Mouse (Mus musculus) hindbrain, embryonic 10.5 days (tissue): ENCODE measurements around the gene Gm2000. TPM values are rescaled to one million over a fixed set of nuclear protein-coding genes. Genes with fewer than 3 reads are reported as not detected.

ENCODE experiments used
- DNase-seq: peaks from one replicate; pipeline ENCODE4 v3.0.0-alpha.2; 2017; ENCODE audit warnings: low spot score
- H3K27ac ChIP-seq: fragments of 300-500 bp; sonication (generic); 2 replicates; pipeline ENCODE4 v1.5.1; 2016; ENCODE audit warnings: mild to moderate bottlenecking, moderate library complexity
- H3K27me3 ChIP-seq: fragments of 300-500 bp; sonication (generic); 2 replicates; pipeline ENCODE4 v1.6.1; 2016; ENCODE audit warnings: mild to moderate bottlenecking; ENCODE audit not compliant: poor library complexity, insufficient read depth, severe bottlenecking
- H3K36me3 ChIP-seq: fragments of 300-500 bp; sonication (generic); 2 replicates; pipeline ENCODE4 v1.6.1; 2016; ENCODE audit warnings: mild to moderate bottlenecking, moderate library complexity
- H3K4me1 ChIP-seq: fragments of 300-500 bp; sonication (generic); replicated peaks from 2 replicates; pipeline ENCODE4 v1.6.1; 2016; ENCODE audit warnings: mild to moderate bottlenecking
- H3K4me3 ChIP-seq: fragments of 300-500 bp; sonication (generic); 2 replicates; pipeline ENCODE4 v1.5.1; 2016; ENCODE audit warnings: mild to moderate bottlenecking, moderate library complexity
- H3K9me3 ChIP-seq: fragments of 300-500 bp; sonication (generic); 2 replicates; pipeline ENCODE4 v1.6.1; 2016; ENCODE audit warnings: mild to moderate bottlenecking, moderate library complexity
- WGBS: fragments of 180-500 bp; shearing (Covaris S2); methylation state at CpG from one replicate; pipeline ENCODE4 v1.1.7; 2016; 5-methylcytosine and 5-hydroxymethylcytosine counted together
- polyA plus RNA-seq: library from polyadenylated mRNA; unstranded; fragments of >200 nt; fragmentation: Nextera tagmentation; extraction: Ambion mirVana; gene quantifications from 2 replicates; pipeline ENCODE4 v1.2.1, GENCODE M21; 2016

Gene Gm2000
- polyA plus RNA-seq, 1 experiment from 2014 or later, result 901 TPM

- Histone ChIP-seq H3K4me3 (no peak overlapping the region), H3K9me3 (no peaks in the 10 kb centered on the region), H3K4me1 (no peaks in the 10 kb centered on the region), H3K27ac (no peak overlapping the region), H3K36me3 (no peaks in the 10 kb centered on the region), H3K27me3 (no peaks in the 10 kb centered on the region)
- no peak for DNase-seq
- 32% methylated on average over 10 of the region's 10 CpGs for WGBS
These were observed 37.4 kb downstream of the Gm2000 start for GRCm38 (mm10) chr1:156403251-156403650.

- no peak overlapping the region for H3K27ac ChIP-seq
- H3K4me3 ChIP-seq, result no peak overlapping the region
- H3K9me3 ChIP-seq, result no peaks in the 10 kb centered on the region
- H3K36me3 ChIP-seq, result no peaks in the 10 kb centered on the region
- 75% methylated on average over 3 of the region's 3 CpGs for WGBS
- no peaks in the 10 kb centered on the region for H3K4me1 ChIP-seq
- no peak for DNase-seq
- no peaks in the 10 kb centered on the region for H3K27me3 ChIP-seq
These were observed 42.2 kb downstream of the Gm2000 start for GRCm38 (mm10) chr1:156408004-156408403.

- Histone ChIP-seq H3K27me3 (no peaks in the 10 kb centered on the region), H3K36me3 (no peaks in the 10 kb centered on the region), H3K4me1 (no peaks in the 10 kb centered on the region), H3K27ac (no peak overlapping the region), H3K9me3 (no peaks in the 10 kb centered on the region), H3K4me3 (no peak overlapping the region)
- DNase-seq, result no peak
- WGBS, result 70% methylated on average over 4 of the region's 4 CpGs
These were observed 42.7 kb downstream of the Gm2000 start for GRCm38 (mm10) chr1:156408521-156408920.

Other genes with a start within 250 kb of the Gm2000 start
- gene Fam163a, start 161.0 kb upstream of the Gm2000 start, polyA plus RNA-seq, result 4.9 and 7.7 TPM in 2 replicates
- 0.22 TPM in 1 of 2 replicates, not detected in the other for gene Tdrd5, start 62.4 kb upstream of the Gm2000 start, polyA plus RNA-seq
- not detected in 2 replicates for gene Nphs2, start 55.3 kb upstream of the Gm2000 start, polyA plus RNA-seq
- 0.05 and 0.85 TPM in 2 replicates for gene Axdnd1, start 55.1 kb downstream of the Gm2000 start, polyA plus RNA-seq
- gene Soat1, start 108.3 kb downstream of the Gm2000 start, polyA plus RNA-seq, result 22.2 and 29.7 TPM in 2 replicates
- gene Gm10031, start 158.0 kb downstream of the Gm2000 start, polyA plus RNA-seq, result 0.35 and 0.54 TPM in 2 replicates
- gene Abl2, start 192.7 kb downstream of the Gm2000 start, polyA plus RNA-seq, result 5.1 and 5.3 TPM in 2 replicates